Mouse (Mus musculus): ENCODE data around the gene Ube2j1.

Gene Ube2j1

GRCm38 (mm10) chr4:33070326-33070725 lies 39.1 kb downstream of the Ube2j1 start:
- no peak for DNase-seq (ENCODE audit: low spot score in 2 of 2)

DNA sequence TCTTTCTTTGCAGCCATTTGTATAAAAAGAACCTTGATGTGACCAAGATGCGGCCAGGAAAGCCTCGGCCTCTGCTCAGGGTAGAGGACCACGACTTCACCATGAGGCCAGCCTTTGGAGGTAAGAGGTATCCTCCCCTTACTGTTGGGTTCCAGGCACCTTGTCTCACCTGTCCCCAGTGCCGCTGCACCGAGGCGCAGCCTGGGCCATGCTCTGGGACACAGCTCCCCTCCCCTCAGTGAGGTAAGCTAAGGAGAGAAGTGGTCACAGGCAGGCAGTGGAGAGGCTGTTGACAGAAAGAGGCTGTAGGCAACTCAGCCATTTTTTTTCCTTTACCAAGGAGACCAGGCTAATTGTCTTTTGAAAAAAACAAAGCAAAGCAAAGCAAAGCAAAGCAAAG lies 40.1 kb downstream of the Ube2j1 start:
- no peak for DNase-seq (ENCODE audit: low spot score in 2 of 2)

DNA sequence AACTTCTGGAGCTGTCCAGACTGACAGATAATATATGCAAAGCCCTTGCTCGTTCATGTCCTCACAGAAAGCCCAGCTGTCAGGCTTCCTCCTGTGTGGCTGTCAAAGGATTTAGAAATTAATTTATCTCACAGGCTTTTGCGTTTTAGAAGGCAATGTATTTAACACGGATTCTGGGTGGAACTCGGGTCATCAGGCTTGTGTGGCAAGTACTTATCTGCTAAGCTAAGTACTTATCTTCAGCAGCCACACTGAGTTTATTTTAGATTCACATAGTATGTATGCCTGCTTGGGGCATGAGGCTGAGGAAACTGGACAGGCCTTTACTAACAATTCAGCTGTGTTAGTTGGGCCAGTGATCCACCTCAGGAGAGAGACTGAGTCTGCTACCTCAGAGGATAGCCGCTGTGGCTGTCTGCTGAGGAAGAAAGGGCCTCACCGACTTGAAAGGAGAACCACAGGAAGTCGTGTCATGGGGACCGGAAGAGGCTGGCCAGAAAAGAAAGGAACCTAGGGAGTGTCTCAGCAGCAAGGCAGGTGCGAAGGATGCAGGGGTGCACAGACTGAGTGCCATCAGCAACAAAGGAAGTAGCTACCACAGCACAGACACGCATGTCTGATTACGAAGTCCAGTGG lies 41.4 kb downstream of the Ube2j1 start:
- DNase-seq (ENCODE audit: low spot score in 2 of 2): no peak

DNA sequence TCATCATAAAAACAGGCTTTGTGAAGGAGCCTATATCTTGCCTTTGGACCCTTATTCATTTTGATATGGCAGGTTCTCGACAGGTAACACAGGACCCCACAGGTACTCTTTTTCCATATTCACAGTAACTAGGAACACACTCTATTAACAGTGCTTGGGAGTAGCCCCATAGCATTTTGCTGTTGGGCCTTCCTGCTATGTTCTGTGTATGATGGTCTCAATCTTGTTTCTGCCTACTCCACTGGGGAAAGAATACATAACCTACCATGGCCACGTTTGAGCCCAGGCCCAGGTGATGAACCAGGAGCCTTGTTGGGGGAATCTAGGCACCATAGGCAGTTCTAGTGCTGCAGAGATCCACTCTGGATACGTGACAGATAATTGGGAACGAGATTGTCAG lies 43.2 kb downstream of the Ube2j1 start:
- no peak for DNase-seq (ENCODE audit: low spot score in 2 of 2)

GRCm38 (mm10) chr4:33074851-33075250 lies 43.6 kb downstream of the Ube2j1 start:
- no peak for DNase-seq (ENCODE audit: low spot score in 2 of 2)

DNA sequence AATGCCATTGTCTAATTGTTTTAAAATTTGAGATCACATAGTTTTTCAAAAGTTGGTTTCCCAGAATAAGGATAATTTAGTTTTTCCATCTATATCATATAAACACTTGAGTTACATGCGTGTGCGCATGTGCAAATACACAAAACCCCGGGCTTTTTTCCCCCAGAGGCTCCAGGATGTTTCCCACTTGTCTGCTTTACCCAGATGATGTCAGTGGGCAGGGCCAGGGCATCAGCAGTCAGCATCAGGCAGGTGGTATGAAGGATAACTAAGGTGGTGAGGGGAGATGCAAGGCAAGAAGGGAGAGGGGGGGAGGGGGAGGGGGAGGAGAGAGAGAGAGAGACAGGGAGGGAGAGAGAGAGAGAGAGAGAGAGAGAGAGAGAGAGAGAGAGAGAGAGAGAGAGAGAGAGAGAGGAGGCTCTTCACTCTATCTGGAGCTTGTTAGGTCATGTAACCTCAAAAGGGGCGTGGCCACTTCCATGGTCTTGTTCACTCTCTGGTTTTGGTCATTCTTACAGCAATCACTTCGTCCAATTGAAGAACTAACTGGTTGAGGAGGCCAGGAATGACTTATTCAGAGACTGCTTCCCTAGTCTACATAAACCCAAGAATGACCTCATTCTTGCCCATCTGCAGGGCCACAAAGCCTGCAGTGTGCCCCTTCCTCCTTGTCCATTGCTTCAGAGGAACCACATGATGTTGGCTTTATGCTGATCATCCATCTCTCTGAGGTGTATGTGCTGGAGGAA lies 44.7 kb downstream of the Ube2j1 start:
- DNase-seq (ENCODE audit: low spot score in 2 of 2): no peak

DNA sequence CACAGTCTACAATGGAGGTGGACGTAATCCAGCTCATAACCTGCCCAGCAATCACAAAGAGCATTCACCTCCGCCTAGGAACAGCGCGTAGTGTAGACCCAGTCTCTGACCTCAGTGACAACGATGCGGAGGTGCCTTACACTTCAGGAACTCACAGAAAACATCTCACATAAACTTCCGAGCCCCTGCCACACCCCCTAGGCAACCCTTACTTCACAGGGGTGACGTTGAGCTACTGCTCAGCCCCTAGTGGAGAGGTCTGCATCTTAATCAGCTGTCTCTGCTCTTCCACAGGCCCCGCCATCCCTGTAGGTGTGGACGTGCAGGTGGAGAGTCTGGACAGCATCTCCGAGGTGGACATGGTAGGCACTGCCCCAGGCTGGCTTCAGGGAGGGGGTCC lies 45.9 kb downstream of the Ube2j1 start:
- DNase-seq (ENCODE audit: low spot score in 2 of 2): no peak

- no peak for DNase-seq (ENCODE audit: low spot score in 2 of 2)
Measured at GRCm38 (mm10) chr4:33077724-33078123, 46.5 kb downstream of the Ube2j1 start.

GRCm38 (mm10) chr4:33078492-33078891 lies 47.3 kb downstream of the Ube2j1 start:
- no peak for DNase-seq (ENCODE audit: low spot score in 2 of 2)

DNA sequence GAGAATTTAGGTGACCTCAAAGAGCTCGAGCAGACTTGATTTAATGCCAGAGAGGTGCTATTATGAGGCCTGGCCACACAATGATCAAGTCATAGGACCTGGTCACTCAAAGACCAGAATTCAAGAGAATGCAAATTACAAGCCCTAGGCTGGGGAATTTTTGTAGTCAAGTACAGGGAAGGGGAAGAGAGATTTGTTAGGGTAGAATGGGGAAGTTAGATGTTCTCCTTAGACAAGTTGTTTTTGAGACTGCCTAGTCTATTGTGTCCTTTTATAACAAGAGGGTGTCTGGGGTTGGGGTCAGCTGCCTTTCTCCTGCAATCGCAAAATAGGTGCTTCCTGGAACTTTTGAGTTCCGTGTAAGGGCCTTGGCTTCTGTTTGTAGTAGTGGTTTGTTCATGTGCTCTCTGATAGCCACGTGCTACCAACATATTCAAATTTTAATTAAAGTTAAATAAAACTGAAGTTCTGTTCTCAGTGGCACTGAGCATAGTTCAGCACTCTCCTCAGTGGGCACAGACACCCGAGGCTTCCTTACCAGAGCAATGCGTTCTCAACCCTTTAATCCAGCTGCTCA lies 68.0 kb downstream of the Ube2j1 start:
- no peak for DNase-seq (ENCODE audit: low spot score in 2 of 2)

All from urinary bladder, adult 18-20 months (tissue).